Mouse (Mus musculus) limb, embryonic 14.5 days (tissue): Measurements from ENCODE around the gene Smim20. TPM values are rescaled to one million over a fixed set of nuclear protein-coding genes. Genes with fewer than 3 reads are reported as not detected.

Source experiments
- ATAC-seq: fragments of 200-750 bp; cut with Nextera tagmentation; 2 replicates; pipeline ENCODE4 v1.8.0; 2017; ENCODE audit warnings: low read depth, moderate number of reproducible peaks, moderate TSS enrichment; ENCODE audit not compliant: low FRiP score
- DNase-seq: peaks from one replicate; pipeline ENCODE4 v3.0.0-alpha.2; 2015; ENCODE audit warnings: low spot score
- H3K27ac ChIP-seq: fragments of 300-500 bp; sonication (generic); replicated peaks from 2 replicates; pipeline ENCODE4 v1.5.1; 2014; ENCODE audit warnings: low read depth, mild to moderate bottlenecking, low read length, moderate library complexity, mixed read lengths
- H3K27me3 ChIP-seq: fragments of 300-500 bp; sonication (generic); 2 replicates; pipeline ENCODE4 v1.6.1; 2014; ENCODE audit warnings: low read length, mixed read lengths; ENCODE audit not compliant: control insufficient read depth, insufficient read depth
- H3K36me3 ChIP-seq: fragments of 300-500 bp; sonication (generic); 2 replicates; pipeline ENCODE4 v1.6.1; 2014; ENCODE audit warnings: mild to moderate bottlenecking, low read length, moderate library complexity, mixed read lengths; ENCODE audit not compliant: control insufficient read depth, insufficient read depth
- H3K4me1 ChIP-seq: fragments of 300-500 bp; sonication (generic); 2 replicates; pipeline ENCODE4 v1.6.1; 2014; ENCODE audit warnings: antibody characterized with exemption, low read length, mixed read lengths; ENCODE audit not compliant: control insufficient read depth, insufficient read depth
- H3K4me2 ChIP-seq: fragments of 300-500 bp; sonication (generic); replicated peaks from 2 replicates; pipeline ENCODE4 v1.6.1; 2014; ENCODE audit warnings: low read depth, mild to moderate bottlenecking, low read length, moderate library complexity; ENCODE audit not compliant: severe bottlenecking
- H3K4me3 ChIP-seq: fragments of 300-500 bp; sonication (generic); replicated peaks from 2 replicates; pipeline ENCODE4 v1.5.1; 2014; ENCODE audit warnings: low read length
- H3K9ac ChIP-seq: fragments of 300-500 bp; sonication (generic); 2 replicates; pipeline ENCODE4 v1.6.1; 2014; ENCODE audit warnings: mild to moderate bottlenecking, low read depth, low read length, moderate library complexity; ENCODE audit not compliant: severe bottlenecking
- H3K9me3 ChIP-seq: fragments of 300-500 bp; sonication (generic); 2 replicates; pipeline ENCODE4 v1.6.1; 2016; ENCODE audit warnings: low read length; ENCODE audit not compliant: control insufficient read depth
- POLR2A ChIP-seq: fragments of 200-500 bp; IDR thresholded peaks from 2 replicates; pipeline ENCODE4 v1.8.0; 2012; ENCODE audit warnings: inconsistent platforms, mild to moderate bottlenecking, moderate library complexity, borderline replicate concordance; ENCODE audit not compliant: insufficient read depth, insufficient read length; ENCODE audit errors: extremely low read depth
- WGBS: fragments of 180-500 bp; shearing (Covaris S2); extraction: QIAGEN DNeasy Blood & Tissue Kit; methylation state at CpG from one replicate; pipeline ENCODE4 v1.1.7; 2014; 5-methylcytosine and 5-hydroxymethylcytosine counted together
- polyA plus RNA-seq, 2 experiments: library from polyadenylated mRNA; depleted of rRNA in 1 of 2; stranded (reverse) in 1 of 2; unstranded in 1 of 2; fragments of >200 nt; fragmentation: Nextera tagmentation in 1 of 2; extraction: Ambion mirVana in 1 of 2; gene quantifications; 2 replicates each; pipeline versions ENCODE4 v1.2.1 to v1.2.3; 2012 to 2014

Smim20 gene
- polyA plus RNA-seq, 2 experiments = 48.1 to 112 TPM

DNA sequence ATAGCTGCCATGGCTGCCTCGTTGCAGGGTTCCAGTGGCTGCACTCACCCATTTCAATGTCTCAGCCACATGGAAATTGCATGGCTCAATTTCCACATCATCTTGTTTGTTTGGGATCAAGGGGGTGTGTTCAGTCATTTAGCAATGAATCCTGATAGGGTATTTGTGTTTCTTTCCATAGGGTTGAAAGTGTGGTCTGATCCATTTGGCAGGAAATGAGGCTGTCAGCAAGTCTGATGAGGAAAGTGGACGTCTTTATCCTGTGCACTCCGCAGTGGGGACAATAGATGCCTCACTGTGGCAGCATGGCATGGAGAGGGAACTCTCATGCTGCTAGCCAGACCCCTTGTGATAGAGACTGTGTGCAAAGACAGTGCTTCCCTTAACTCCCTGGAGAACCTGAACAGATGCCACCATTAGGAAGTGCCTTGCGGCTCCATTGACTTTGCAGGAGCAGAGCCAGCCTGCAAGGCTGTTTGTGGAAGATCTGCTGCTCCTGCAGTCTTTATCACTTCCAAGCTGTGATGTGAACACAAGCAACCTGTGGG, 10.9 kb downstream of the Smim20 start:
- Histone ChIP-seq H3K27ac (no peak overlapping the region), H3K9me3 (no peaks in the 10 kb centered on the region), H3K27me3 (no peaks in the 10 kb centered on the region), H3K4me1 (peaks cover 8% of the 10 kb centered on the region; the same call in 1 of the 2 replicates), H3K4me3 (no peak overlapping the region), H3K4me2 (no peak overlapping the region), H3K9ac (no peak overlapping the region), H3K36me3 (peaks cover 6% of the 10 kb centered on the region; the same call in 1 of the 2 replicates)
- ATAC-seq (no peak), DNase-seq (no peak)
- TF ChIP-seq POLR2A = no peak
- 47% methylated on average over 4 of the region's 4 CpGs for WGBS

DNA sequence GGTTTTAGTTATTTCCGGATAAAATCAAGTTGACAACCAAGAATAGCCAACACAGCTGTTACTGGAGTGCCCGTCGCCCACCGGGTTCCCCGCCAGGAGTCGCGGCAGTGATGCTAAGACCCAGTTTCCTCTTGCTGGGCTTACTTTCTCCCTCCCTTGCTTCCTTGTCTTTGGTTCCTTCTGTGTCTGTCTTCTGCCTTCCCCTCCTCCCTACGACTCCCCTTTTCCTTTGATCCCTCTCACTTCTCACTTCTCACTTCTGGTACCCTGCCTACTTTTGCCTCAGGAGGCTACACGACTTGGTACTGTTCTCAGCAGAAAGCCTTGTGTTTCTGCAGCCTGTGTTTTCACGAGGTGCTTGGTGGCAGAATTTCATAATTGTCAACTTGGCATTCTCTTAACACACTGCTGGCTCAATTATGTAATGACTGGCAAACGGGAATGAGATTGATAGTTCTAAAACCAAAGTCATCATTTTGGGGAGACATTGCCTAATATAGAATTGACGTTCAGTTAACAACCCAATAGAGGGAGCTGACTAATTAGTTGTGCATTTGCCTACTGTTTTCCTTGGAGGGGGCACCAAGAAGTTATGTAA, 12.4 kb downstream of the Smim20 start:
- ATAC-seq = no peak
- WGBS = 59% methylated on average over 12 of the region's 12 CpGs

DNA sequence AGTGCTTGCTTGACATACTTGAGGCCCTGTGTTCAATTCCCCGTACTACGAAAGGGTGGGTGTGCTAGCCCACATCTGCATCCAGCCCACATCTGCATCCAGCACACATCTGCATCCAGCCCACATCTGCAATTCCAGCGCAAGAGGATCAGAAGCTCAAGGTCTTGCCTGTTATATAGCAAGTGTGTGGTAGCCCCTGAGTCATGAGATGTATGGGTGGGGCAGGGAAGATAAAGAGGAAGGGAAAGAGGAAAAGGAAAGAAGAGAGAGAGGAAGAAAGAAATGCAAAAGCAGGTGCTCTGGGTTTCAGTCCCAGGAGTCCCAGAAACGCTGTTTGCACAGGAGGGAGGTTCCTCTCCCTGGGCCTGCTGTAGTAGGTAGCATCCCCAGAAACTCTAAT, 15.6 kb downstream of the Smim20 start:
- Histone ChIP-seq H3K4me3 (no peak overlapping the region), H3K27me3 (no peaks in the 10 kb centered on the region), H3K9me3 (no peaks in the 10 kb centered on the region), H3K36me3 (peaks cover 6% of the 10 kb centered on the region; the same call in 1 of the 2 replicates), H3K4me2 (no peak overlapping the region), H3K27ac (no peak overlapping the region), H3K9ac (no peak overlapping the region), H3K4me1 (no peaks in the 10 kb centered on the region; the same call in 1 of the 2 replicates)
- DNase-seq (no peak), ATAC-seq (no peak)
- WGBS = 79% methylated on average over 4 of the region's 4 CpGs
- TF ChIP-seq POLR2A = no peak

More for the DNA sequence above, 12.4 kb downstream of the Smim20 start:
- no peak overlapping the region for H3K4me2 ChIP-seq
- no peaks in the 10 kb centered on the region for H3K27me3 ChIP-seq
- H3K27ac ChIP-seq = no peak overlapping the region
- no peaks in the 10 kb centered on the region for H3K9me3 ChIP-seq
- peaks cover 8% of the 10 kb centered on the region; the same call in 1 of the 2 replicates for H3K4me1 ChIP-seq
- no peak overlapping the region for H3K9ac ChIP-seq
- no peak for TF ChIP-seq POLR2A
- H3K4me3 ChIP-seq = no peak overlapping the region
- peaks cover 6% of the 10 kb centered on the region; the same call in 1 of the 2 replicates for H3K36me3 ChIP-seq
- no peak for DNase-seq

DNA sequence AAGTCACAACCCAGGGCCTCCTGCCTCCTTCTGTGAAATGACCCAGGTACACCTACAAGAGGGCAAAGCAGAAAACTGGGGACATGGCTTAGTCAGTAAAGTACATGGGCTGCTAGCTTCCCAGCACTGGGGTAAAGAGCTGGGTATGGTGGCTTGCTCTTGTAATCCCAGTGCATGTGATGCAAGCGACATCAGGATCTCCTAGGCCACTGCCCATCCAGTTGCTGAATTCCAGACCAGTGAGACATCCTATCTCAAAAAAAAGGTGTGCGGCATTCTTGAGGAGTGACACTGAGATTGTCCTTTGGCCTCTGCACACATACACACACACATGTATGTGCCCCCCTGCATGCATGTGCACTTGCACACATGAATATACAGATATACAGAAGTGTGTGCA, 19.5 kb downstream of the Smim20 start:
- Histone ChIP-seq H3K9me3 (no peaks in the 10 kb centered on the region), H3K9ac (no peak overlapping the region), H3K4me3 (no peak overlapping the region), H3K4me1 (no peaks in the 10 kb centered on the region; the same call in 1 of the 2 replicates), H3K36me3 (no peaks in the 10 kb centered on the region), H3K27me3 (no peaks in the 10 kb centered on the region), H3K4me2 (no peak overlapping the region), H3K27ac (no peak overlapping the region)
- no peak for DNase-seq
- 87% methylated on average over 2 of the region's 2 CpGs for WGBS
- TF ChIP-seq POLR2A = no peak
- no peak for ATAC-seq

DNA sequence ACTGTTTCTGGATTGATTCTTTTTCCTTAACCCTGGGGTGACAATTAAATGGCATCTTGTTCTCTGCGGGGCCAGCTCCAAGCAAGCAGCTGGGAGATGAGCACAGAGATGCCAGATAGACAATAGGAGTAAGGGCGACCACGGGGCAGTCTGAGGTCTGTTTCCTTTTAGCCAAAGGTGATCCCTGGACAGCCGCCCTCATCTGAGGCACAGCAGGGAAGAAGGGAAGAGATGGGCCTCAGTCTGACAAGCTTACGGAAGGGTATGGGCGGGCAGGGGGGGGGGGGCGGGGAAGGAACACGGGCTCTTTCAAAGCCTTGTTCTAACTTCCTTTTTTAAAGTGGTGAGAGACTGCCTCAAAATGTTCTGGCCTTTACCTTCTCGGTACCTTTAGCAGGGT, 22.6 kb downstream of the Smim20 start:
- no peaks in the 10 kb centered on the region for H3K27me3 ChIP-seq
- H3K9ac ChIP-seq = no peak overlapping the region
- H3K27ac ChIP-seq = no peak overlapping the region
- ATAC-seq (no peak), DNase-seq (no peak)
- H3K4me3 ChIP-seq = no peak overlapping the region
- no peaks in the 10 kb centered on the region for H3K9me3 ChIP-seq
- no peak overlapping the region for H3K4me2 ChIP-seq
- 32% methylated on average over 8 of the region's 9 CpGs for WGBS
- H3K36me3 ChIP-seq = no peaks in the 10 kb centered on the region
- TF ChIP-seq POLR2A = no peak
- no peaks in the 10 kb centered on the region; the same call in 1 of the 2 replicates for H3K4me1 ChIP-seq
